Mouse (Mus musculus) cortical plate, adult 2 months (tissue): ENCODE results near the gene Tmem102. TPM values are rescaled to one million over a fixed set of nuclear protein-coding genes. Genes with fewer than 3 reads are reported as not detected.

ENCODE experiments used
- H3K27ac ChIP-seq: fragments of 200-500 bp; 2 replicates; pipeline ENCODE4 v1.5.1; 2012; ENCODE audit warnings: low read length, control low read depth, inconsistent platforms; ENCODE audit not compliant: insufficient read depth
- H3K4me1 ChIP-seq: fragments of 200-500 bp; 2 replicates; pipeline ENCODE4 v1.6.1; 2011; ENCODE audit warnings: low read length; ENCODE audit not compliant: control insufficient read depth, insufficient read depth
- H3K4me3 ChIP-seq: fragments of 200-500 bp; 2 replicates; pipeline ENCODE4 v1.5.1; 2011; ENCODE audit warnings: mild to moderate bottlenecking, low read length, control low read depth; ENCODE audit not compliant: insufficient read depth
- CTCF ChIP-seq: fragments of 200-500 bp; IDR thresholded peaks from 2 replicates; pipeline ENCODE4 v1.5.1; 2011; ENCODE audit warnings: mild to moderate bottlenecking, control low read depth, low read length; ENCODE audit not compliant: insufficient read depth; ENCODE audit errors: extremely low read depth
- POLR2A ChIP-seq: fragments of 200-500 bp; IDR thresholded peaks from 2 replicates; pipeline ENCODE4 v1.6.1; 2011; ENCODE audit warnings: mild to moderate bottlenecking, low read length, control low read depth; ENCODE audit not compliant: insufficient read depth; ENCODE audit errors: extremely low read depth
- polyA plus RNA-seq: library from polyadenylated mRNA; depleted of rRNA; stranded (reverse); fragments of >200 nt; gene quantifications from 2 replicates; pipeline ENCODE4 v1.2.3, GENCODE M21; 2012

Tmem102 gene
- polyA plus RNA-seq, 1 experiment, result not detected

DNA sequence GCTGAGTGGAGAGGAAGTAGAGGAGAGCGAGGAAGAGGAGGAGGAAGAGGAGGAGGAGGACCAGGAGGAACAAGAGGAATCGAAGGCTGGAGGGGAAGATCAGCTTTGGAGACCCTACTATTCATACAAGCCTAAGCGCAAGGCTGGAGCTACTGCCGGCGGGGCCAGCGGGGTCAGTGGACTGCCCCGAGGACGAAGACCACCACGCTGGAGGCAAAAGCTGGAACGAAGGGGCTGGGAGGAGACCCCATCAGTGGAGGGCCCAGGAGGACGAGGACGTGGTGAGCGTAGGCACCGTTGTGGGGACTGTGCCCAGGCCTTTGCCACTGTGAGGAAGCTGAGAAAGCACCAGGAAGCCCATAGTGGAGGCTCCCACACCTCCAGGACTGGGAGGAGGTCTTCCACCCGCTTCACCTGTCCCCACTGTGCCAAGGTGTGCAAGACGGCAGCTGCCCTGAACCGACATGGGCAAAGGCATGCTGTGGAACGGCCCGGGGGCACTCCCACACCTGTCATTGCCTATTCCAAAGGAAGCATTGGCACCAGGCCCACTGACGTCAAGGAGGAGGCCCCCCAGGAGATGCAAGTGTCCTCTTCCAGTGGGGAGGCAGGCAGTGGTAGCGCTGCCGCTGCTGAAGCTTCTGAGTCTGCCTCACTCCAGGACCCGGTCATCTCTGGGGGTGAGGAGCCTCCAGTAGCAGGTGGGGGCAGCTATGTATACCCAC, 27.0 kb downstream of the Tmem102 start:
- Histone ChIP-seq H3K4me1 (no peaks in the 10 kb centered on the region), H3K4me3 (no peak overlapping the region), H3K27ac (no peak overlapping the region)
- no peak for TF ChIP-seq POLR2A
- TF ChIP-seq CTCF, result no peak

DNA sequence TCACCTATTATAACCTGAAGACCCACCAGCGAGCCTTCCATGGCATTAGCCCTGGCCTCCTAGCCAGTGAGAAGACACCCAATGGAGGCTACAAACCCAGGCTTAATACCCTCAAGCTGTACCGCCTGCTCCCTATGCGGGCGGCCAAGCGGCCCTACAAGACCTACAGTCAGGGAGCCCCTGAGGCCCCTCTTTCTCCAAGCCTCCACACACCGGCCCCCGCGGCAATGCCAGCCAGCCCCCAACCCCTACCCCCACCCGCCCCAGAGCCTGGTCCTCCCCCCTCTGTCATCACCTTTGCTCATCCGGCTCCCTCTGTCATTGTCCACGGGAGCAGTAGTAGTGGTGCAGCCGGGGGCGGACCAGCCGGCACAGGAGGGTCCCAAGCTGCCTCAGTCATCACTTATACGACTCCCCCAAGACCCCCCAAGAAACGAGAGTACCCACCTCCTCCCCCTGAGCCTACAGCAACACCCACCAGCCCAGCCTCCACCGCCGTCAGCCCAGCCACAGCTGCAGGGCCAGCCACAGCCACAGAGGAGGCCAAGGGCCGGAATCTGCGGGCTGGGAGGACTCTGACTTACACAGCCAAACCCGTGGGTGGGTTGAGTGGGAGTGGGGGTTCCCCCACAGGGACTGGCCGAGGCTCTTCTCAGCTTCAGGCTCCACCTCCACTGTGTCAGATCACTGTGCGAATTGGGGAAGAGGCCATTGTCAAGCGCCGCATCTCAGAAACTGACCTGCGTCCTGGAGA, 27.7 kb downstream of the Tmem102 start:
- TF ChIP-seq CTCF (no peak), POLR2A (no peak)
- no peak overlapping the region for H3K4me3 ChIP-seq
- no peaks in the 10 kb centered on the region for H3K4me1 ChIP-seq
- H3K27ac ChIP-seq, result no peak overlapping the region

GRCm38 (mm10) chr11:69776488-69776887, 28.9 kb downstream of the Tmem102 start:
- Histone ChIP-seq H3K27ac (no peak overlapping the region), H3K4me3 (no peak overlapping the region), H3K4me1 (no peaks in the 10 kb centered on the region)
- TF ChIP-seq CTCF (no peak), POLR2A (no peak)

- H3K27ac ChIP-seq, result no peak overlapping the region
- TF ChIP-seq CTCF, result no peak
- no peak for TF ChIP-seq POLR2A
- no peak overlapping the region for H3K4me3 ChIP-seq
- H3K4me1 ChIP-seq, result no peaks in the 10 kb centered on the region
These were observed 29.7 kb downstream of the Tmem102 start for GRCm38 (mm10) chr11:69775716-69776115.

GRCm38 (mm10) chr11:69774961-69775360, 30.5 kb downstream of the Tmem102 start:
- H3K4me1 ChIP-seq, result no peaks in the 10 kb centered on the region
- no peak overlapping the region for H3K4me3 ChIP-seq
- no peak for TF ChIP-seq CTCF
- no peak for TF ChIP-seq POLR2A
- H3K27ac ChIP-seq, result no peak overlapping the region

DNA sequence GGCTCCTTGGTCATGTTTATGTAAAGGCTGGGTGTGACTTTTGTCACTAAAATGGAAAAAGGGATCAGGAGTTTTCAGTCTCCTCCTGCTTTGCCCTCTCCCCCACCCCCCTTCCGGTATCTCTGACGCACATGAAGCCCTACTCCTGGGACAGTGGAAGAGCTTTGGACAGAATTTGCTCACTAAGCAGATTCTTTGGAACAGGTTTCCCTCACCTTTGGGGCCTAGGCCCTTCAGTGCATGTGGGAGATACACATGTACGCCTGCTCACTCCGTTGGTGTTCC, 37.9 kb downstream of the Tmem102 start:
- Histone ChIP-seq H3K27ac (no peak overlapping the region), H3K4me1 (peaks cover 15% of the 10 kb centered on the region), H3K4me3 (peak overlapping the region; percentile 99)
- TF ChIP-seq CTCF (no peak), POLR2A (no peak)

- Histone ChIP-seq H3K4me3 (peak overlapping the region; percentile 99), H3K27ac (peak overlapping the region; percentile 100), H3K4me1 (peaks cover 15% of the 10 kb centered on the region)
- TF ChIP-seq POLR2A, result no peak
- TF ChIP-seq CTCF, result no peak
These were observed 38.4 kb downstream of the Tmem102 start for GRCm38 (mm10) chr11:69766872-69767624.

- peaks cover 15% of the 10 kb centered on the region for H3K4me1 ChIP-seq
- H3K4me3 ChIP-seq, result peak overlapping the region; percentile 99
- peak overlapping the region; percentile 100 for H3K27ac ChIP-seq
- TF ChIP-seq CTCF (no peak), POLR2A (no peak)
These were observed 39.3 kb downstream of the Tmem102 start for GRCm38 (mm10) chr11:69766126-69766609.
